Mouse (Mus musculus) lung, adult 2 months (tissue): ENCODE data around the gene Trim34b. TPM values are rescaled to one million over a fixed set of nuclear protein-coding genes. Genes with fewer than 3 reads are reported as not detected.
A peak's percentile ranks its signal among the peaks of the same experiment; 100 is the strongest.

Experiments
- DNase-seq: peaks from one replicate; pipeline ENCODE4 v3.0.0; 2022
- H3K4me1 ChIP-seq: fragments of 200-500 bp; 2 replicates; pipeline ENCODE4 v1.6.1; 2011; ENCODE audit warnings: low read length; ENCODE audit not compliant: control insufficient read depth, insufficient read depth
- H3K4me3 ChIP-seq: fragments of 200-500 bp; replicated peaks from 2 replicates; pipeline ENCODE3; 2011; ENCODE audit warnings: low read depth, mild to moderate bottlenecking, control low read depth, low read length; ENCODE audit errors: extremely low read depth
- CTCF ChIP-seq: fragments of 200-500 bp; IDR thresholded peaks from 2 replicates; pipeline ENCODE4 v1.5.1; 2011; ENCODE audit warnings: mild to moderate bottlenecking, low read length, control low read depth; ENCODE audit not compliant: insufficient read depth
- POLR2A ChIP-seq: fragments of 200-500 bp; IDR thresholded peaks from 2 replicates; pipeline ENCODE4 v1.6.1; 2011; ENCODE audit warnings: low read depth, mild to moderate bottlenecking, control low read depth, low read length, borderline replicate concordance; ENCODE audit errors: extremely low read depth
- whole genome bisulfite sequencing: fragments of 180-500 bp; shearing (Covaris S2); methylation state at CpG from one replicate; pipeline ENCODE4 v1.1.7; 2018; 5-methylcytosine and 5-hydroxymethylcytosine counted together
- polyA plus RNA-seq: library from polyadenylated mRNA; depleted of rRNA; stranded (reverse); fragments of >200 nt; gene quantifications from 2 replicates; pipeline ENCODE4 v1.2.3, GENCODE M21; 2012; rRNA removed

Gene Trim34b
- polyA plus RNA-seq, 1 experiment = 0.26 TPM

DNA sequence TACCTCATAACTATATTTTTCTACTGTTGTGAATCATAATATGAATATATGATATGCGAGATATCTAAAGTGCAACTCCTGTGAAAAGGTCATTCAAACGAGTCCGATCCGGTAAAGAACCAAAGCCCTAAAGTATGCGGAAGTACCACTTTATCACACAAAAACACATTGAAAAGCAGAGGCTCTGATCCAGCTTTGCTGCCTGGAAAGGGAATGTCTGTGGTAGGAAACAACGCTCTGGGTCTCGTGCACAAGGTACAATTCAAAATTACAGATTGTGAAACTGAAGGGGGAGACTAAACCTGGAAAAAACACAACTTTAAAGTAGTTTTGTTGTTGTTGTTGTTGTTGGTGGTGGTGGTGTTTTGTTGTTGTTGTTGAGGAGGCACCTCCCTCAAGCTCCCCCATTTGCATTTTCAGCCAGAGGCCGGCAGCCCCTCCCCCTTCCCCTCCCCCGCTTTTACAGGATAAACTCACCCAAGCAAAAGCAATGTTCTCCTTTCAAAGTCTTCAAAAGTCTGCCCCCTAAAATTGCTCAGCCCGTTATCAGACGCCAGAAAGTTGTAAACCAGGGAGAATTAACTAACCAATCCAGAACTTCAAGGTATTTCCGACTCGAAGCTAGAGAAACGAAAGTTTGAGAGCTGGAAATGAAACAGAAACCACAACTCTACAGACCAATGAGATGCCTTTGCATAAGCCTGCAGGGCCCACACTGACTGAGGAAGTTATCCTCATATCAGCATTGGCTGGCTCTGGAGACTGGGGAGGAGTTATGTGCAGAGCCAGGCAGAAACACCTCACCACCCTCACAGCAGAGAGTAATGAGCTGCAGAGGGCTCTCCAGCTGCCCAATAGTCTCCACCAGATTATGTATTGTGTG, 23.7 kb downstream of the Trim34b start, which contains the start of gene Trim12c:
Gene Trim12c, minus strand, starts transcription at position 646 of the 883 bp plus-strand sequence.
- under 1% methylated on average over 14 of the region's 14 CpGs for WGBS

DNA sequence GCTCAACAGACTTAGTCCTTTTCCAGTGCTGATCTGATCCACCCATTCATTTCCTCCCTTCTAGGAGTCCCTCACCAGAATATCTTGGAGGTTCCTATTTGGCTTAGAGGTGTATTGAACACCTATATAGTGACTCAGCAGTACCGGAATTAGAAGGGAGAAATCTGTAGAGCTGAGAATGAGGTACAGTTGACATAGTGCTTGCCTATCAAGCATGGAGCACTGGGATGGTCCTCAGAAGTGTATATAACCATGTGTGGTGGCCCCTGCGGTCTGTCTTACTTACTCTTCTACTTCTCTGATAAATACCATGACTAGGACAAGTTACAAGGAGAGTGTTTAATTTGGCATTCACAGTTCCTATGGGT, 24.3 kb downstream of the Trim34b start:
- TF ChIP-seq POLR2A (no peak), CTCF (no peak)
- 57% methylated on average over 2 of the region's 2 CpGs for WGBS
- peaks cover 4% of the 10 kb centered on the region for H3K4me1 ChIP-seq
- H3K4me3 ChIP-seq = no peak overlapping the region
- DNase-seq = no peak

More for the DNA sequence above, 23.7 kb downstream of the Trim34b start, which contains the start of gene Trim12c:
- H3K4me3 ChIP-seq = peak within 1 kb of the TSS; percentile 71
- peaks cover 6% of the 10 kb centered on the region for H3K4me1 ChIP-seq
- peak; percentile 63 for DNase-seq
- TF ChIP-seq CTCF = no peak
- no peak; the same call in 1 of the 2 replicates for TF ChIP-seq POLR2A

DNA sequence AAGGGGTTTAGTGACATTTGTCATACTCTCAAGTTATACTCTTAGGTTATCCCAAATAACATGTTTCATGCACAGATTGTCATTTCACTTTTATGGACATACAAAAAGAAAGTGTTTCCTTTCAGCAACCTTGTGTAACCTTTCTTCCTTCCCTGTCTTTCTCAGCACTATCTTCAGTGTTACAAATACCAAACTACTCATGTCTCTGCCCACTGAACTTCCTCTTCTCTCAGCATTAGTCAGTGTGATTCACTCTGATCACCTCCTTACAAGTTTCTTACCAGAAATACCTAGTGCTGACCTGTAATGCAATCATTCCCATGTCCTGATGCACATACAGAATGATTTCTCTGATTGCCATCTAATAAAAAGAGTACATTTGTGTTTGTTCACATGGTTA, 37.1 kb downstream of the Trim34b start:
- DNase-seq = no peak
- TF ChIP-seq CTCF = no peak
- Histone ChIP-seq H3K4me3 (no peak overlapping the region), H3K4me1 (0 out of 2 replicates have a peak, but pooled peaks cover 5% of the 10 kb centered on the region)

DNA sequence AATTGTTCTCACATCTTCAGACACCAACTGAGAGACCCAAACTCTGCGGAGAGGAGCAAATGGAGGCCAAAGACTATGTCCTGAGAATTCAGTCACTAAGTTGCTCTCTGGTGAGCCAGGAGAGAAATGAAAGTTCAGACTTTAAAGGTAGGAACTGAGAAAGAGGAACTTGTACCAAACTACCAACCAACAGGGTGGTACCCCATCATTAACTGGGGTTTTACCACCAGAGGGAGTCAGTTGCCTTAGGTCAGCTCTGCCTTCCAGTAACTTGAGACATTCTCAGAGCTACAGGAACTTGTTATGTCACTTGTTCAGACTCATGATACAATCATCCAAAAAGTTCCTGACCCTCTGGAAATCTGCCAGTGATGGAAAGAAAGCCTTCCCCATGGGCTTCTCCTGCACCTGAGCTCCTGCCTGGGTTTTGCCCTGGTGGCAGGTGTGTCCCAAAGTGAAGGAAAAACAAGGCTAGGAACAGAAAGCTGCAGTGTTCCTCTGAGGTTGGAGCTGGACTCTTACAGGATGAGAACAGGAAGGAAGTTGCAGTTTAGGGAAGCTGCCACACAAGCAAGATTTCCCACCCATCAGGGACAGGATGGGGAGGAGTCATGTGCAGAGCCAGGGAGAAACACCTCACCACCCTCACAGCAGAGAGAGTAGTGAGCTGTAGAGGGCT, 40.6 kb downstream of the Trim34b start, which contains the start of gene Trim30b:
Gene Trim30b, minus strand, starts transcription at position 149 of the 679 bp plus-strand sequence.
- no peak within 1 kb of the TSS for H3K4me3 ChIP-seq
- DNase-seq = peak; percentile 12
- 73% methylated on average over 1 of the region's 1 CpGs for WGBS
- 0 out of 2 replicates have a peak, but pooled peaks cover 5% of the 10 kb centered on the region for H3K4me1 ChIP-seq
- no peak for TF ChIP-seq CTCF
- no peak for TF ChIP-seq POLR2A

Other genes starting within 250 kb of the Trim34b start
- gene Olfr645, start 244.0 kb upstream of the Trim34b start, polyA plus RNA-seq = not detected in 2 replicates
- not detected in 2 replicates for gene Olfr646, start 224.6 kb upstream of the Trim34b start, polyA plus RNA-seq
- not detected in 2 replicates for gene Ubqln5, start 199.6 kb upstream of the Trim34b start, polyA plus RNA-seq
- not detected in 2 replicates for gene Olfr643, start 192.1 kb upstream of the Trim34b start, polyA plus RNA-seq
- not detected in 2 replicates for gene Ubqln3, start 186.2 kb upstream of the Trim34b start, polyA plus RNA-seq
- not detected in 2 replicates for gene Ubqlnl, start 178.9 kb upstream of the Trim34b start, polyA plus RNA-seq
- not detected in 2 replicates for gene Olfm5, start 164.6 kb upstream of the Trim34b start, polyA plus RNA-seq
- 0.04 TPM in 1 of 2 replicates, not detected in the other for gene Olfr648, start 146.1 kb upstream of the Trim34b start, polyA plus RNA-seq
- gene Olfr649, start 133.5 kb upstream of the Trim34b start, polyA plus RNA-seq = not detected in 2 replicates
- gene Trim6, start 110.7 kb upstream of the Trim34b start, polyA plus RNA-seq = 0.88 and 1.3 TPM in 2 replicates
- gene Trim34a, start 85.0 kb upstream of the Trim34b start, polyA plus RNA-seq = 5.7 and 15.2 TPM in 2 replicates
- gene Trim5, start 41.4 kb upstream of the Trim34b start, polyA plus RNA-seq = 0.70 and 1.9 TPM in 2 replicates
- gene Trim12a, start 14.0 kb upstream of the Trim34b start, polyA plus RNA-seq = 3.1 and 11.5 TPM in 2 replicates
- gene Trim12c, start 23.9 kb downstream of the Trim34b start, polyA plus RNA-seq = 3.2 and 3.8 TPM in 2 replicates
- 0.45 and 1.1 TPM in 2 replicates for gene Trim30b, start 40.4 kb downstream of the Trim34b start, polyA plus RNA-seq
- gene Trim30c, start 71.4 kb downstream of the Trim34b start, polyA plus RNA-seq = not detected in 2 replicates
- gene Trim30a, start 135.7 kb downstream of the Trim34b start, polyA plus RNA-seq = 3.7 and 7.5 TPM in 2 replicates
- 1.0 and 4.0 TPM in 2 replicates for gene Trim30d, start 178.4 kb downstream of the Trim34b start, polyA plus RNA-seq
- not detected in 2 replicates for gene Olfr651, start 220.7 kb downstream of the Trim34b start, polyA plus RNA-seq
- not detected in 2 replicates for gene Olfr652, start 231.4 kb downstream of the Trim34b start, polyA plus RNA-seq
- gene Olfr653, start 247.8 kb downstream of the Trim34b start, polyA plus RNA-seq = not detected in 2 replicates